Mouse (Mus musculus) forebrain, embryonic 15.5 days (tissue): Measurements from ENCODE around the gene Kif23. TPM values are rescaled to one million over a fixed set of nuclear protein-coding genes. Genes with fewer than 3 reads are reported as not detected.

ENCODE experiments used
- ATAC-seq: fragments of 200-750 bp; cut with Nextera tagmentation; replicated peaks from 2 replicates; pipeline ENCODE4 v1.8.0; 2017; ENCODE audit warnings: mild to moderate bottlenecking, moderate TSS enrichment, moderate library complexity
- H3K27ac ChIP-seq: fragments of 300-500 bp; sonication (generic); replicated peaks from 2 replicates; pipeline ENCODE4 v1.5.1; 2015; ENCODE audit warnings: mild to moderate bottlenecking, inconsistent platforms
- H3K27me3 ChIP-seq: fragments of 300-500 bp; sonication (generic); 2 replicates; pipeline ENCODE4 v1.6.1; 2015; ENCODE audit warnings: inconsistent platforms
- H3K36me3 ChIP-seq: fragments of 300-500 bp; sonication (generic); 2 replicates; pipeline ENCODE4 v1.6.1; 2015; ENCODE audit warnings: mild to moderate bottlenecking, inconsistent platforms
- H3K4me1 ChIP-seq: fragments of 300-500 bp; sonication (generic); 2 replicates; pipeline ENCODE4 v1.6.1; 2015; ENCODE audit warnings: inconsistent platforms
- H3K4me2 ChIP-seq: fragments of 300-500 bp; sonication (generic); replicated peaks from 2 replicates; pipeline ENCODE4 v1.6.1; 2015; ENCODE audit warnings: mild to moderate bottlenecking, inconsistent platforms
- H3K4me3 ChIP-seq: fragments of 300-500 bp; sonication (generic); 2 replicates; pipeline ENCODE4 v1.5.1; 2015; ENCODE audit warnings: mild to moderate bottlenecking, inconsistent platforms
- H3K9ac ChIP-seq: fragments of 300-500 bp; sonication (generic); replicated peaks from 2 replicates; pipeline ENCODE4 v1.6.1; 2015; ENCODE audit warnings: mild to moderate bottlenecking, inconsistent platforms
- H3K9me3 ChIP-seq: fragments of 300-500 bp; sonication (generic); 2 replicates; pipeline ENCODE4 v1.6.1; 2016; ENCODE audit warnings: inconsistent platforms
- WGBS: fragments of 180-500 bp; shearing (Covaris S2); methylation state at CpG from one replicate; pipeline ENCODE4 v1.1.7; 2015; ENCODE audit warnings: mixed read lengths; 5-methylcytosine and 5-hydroxymethylcytosine counted together
- polyA plus RNA-seq: library from polyadenylated mRNA; unstranded; fragments of >200 nt; fragmentation: Nextera tagmentation; extraction: Ambion mirVana; gene quantifications from 2 replicates; pipeline ENCODE4 v1.2.1, GENCODE M21; 2015

Gene Kif23
- polyA plus RNA-seq, result 40.2 and 45.5 TPM in 2 replicates

- WGBS, result under 1% methylated on average over 44 of the region's 44 CpGs
- peak within 1 kb of the TSS; percentile 89 for H3K4me3 ChIP-seq
- no peaks in the 10 kb centered on the region for H3K36me3 ChIP-seq
- peak within 1 kb of the TSS; percentile 32 for H3K27ac ChIP-seq
- peak; percentile 95 for ATAC-seq
- H3K9me3 ChIP-seq, result no peaks in the 10 kb centered on the region
- peak within 1 kb of the TSS; percentile 100 for H3K4me2 ChIP-seq
- peak within 1 kb of the TSS; percentile 76 for H3K9ac ChIP-seq
- H3K27me3 ChIP-seq, result no peaks in the 10 kb centered on the region
- H3K4me1 ChIP-seq, result peaks cover 23% of the 10 kb centered on the region
Observed at GRCm38 (mm10) chr9:61946623-61947401, at the start of gene Kif23. TSS of gene Kif23 (minus strand) at chr9:61946774.

DNA sequence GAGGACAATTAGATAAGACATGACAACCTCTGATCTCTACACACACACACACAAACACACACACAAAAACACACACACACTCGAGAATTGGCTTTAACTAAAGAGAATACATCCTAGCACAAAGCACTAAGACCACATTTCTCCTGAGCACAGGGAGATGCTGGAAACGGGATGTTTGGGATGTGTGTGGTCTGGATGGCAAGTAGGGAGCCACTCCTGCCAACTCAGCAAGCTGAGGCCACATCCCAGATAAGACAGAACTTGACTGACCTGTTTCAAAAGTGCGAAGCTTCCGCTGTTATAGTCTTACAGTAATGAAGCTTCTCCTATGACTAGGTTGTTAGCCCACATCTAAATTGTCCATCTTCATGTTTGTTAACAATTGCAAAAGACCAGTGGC lies 44.6 kb upstream of the Kif23 start:
- H3K27me3 ChIP-seq, result no peaks in the 10 kb centered on the region
- no peak overlapping the region for H3K27ac ChIP-seq
- no peak overlapping the region for H3K9ac ChIP-seq
- no peak overlapping the region for H3K4me2 ChIP-seq
- H3K4me3 ChIP-seq, result no peak overlapping the region
- no peaks in the 10 kb centered on the region for H3K9me3 ChIP-seq
- no peaks in the 10 kb centered on the region for H3K4me1 ChIP-seq
- WGBS, result 68% methylated on average over 4 of the region's 4 CpGs
- no peaks in the 10 kb centered on the region for H3K36me3 ChIP-seq
- ATAC-seq, result no peak

DNA sequence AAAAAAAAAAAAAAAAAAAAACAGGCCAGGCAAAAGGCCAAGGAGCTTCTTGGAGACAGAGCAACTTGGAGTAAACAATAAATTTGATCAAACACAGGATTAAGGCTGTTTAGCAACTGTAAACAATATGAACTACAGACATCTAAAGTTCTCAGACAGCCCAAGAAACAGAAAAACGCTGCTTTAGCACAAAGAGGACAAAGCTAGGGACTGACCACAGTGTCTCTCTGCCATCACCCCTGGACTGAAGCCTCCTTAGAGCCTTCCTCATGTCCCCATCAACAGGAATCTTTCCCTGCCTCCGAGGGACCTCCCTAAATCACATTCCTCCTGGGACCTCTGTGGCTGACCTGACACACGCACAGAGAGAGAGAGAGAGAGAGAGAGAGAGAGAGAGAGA lies 44.2 kb upstream of the Kif23 start:
- ATAC-seq, result no peak
- H3K4me2 ChIP-seq, result no peak overlapping the region
- no peak overlapping the region for H3K9ac ChIP-seq
- H3K27me3 ChIP-seq, result no peaks in the 10 kb centered on the region
- no peak overlapping the region for H3K4me3 ChIP-seq
- no peaks in the 10 kb centered on the region for H3K4me1 ChIP-seq
- no peak overlapping the region for H3K27ac ChIP-seq
- H3K36me3 ChIP-seq, result no peaks in the 10 kb centered on the region
- 17% methylated on average over 3 of the region's 3 CpGs for WGBS
- no peaks in the 10 kb centered on the region for H3K9me3 ChIP-seq

GRCm38 (mm10) chr9:61986055-61986454 lies 39.5 kb upstream of the Kif23 start:
- ATAC-seq, result no peak
- Histone ChIP-seq H3K9ac (no peak overlapping the region), H3K4me2 (no peak overlapping the region), H3K9me3 (no peaks in the 10 kb centered on the region), H3K4me3 (no peak overlapping the region), H3K4me1 (no peaks in the 10 kb centered on the region), H3K27me3 (no peaks in the 10 kb centered on the region), H3K27ac (no peak overlapping the region), H3K36me3 (no peaks in the 10 kb centered on the region)
- whole genome bisulfite sequencing, result 91% methylated on average over 7 of the region's 7 CpGs

- no peaks in the 10 kb centered on the region for H3K9me3 ChIP-seq
- ATAC-seq, result no peak
- no peak overlapping the region for H3K4me2 ChIP-seq
- H3K4me1 ChIP-seq, result no peaks in the 10 kb centered on the region
- H3K9ac ChIP-seq, result no peak overlapping the region
- no peaks in the 10 kb centered on the region for H3K36me3 ChIP-seq
- 0 out of 2 replicates have a peak overlapping the region, but pooled peaks have one; percentile 23 for H3K27ac ChIP-seq
- WGBS, result 54% methylated on average over 11 of the region's 11 CpGs
- H3K4me3 ChIP-seq, result no peak overlapping the region
- no peaks in the 10 kb centered on the region for H3K27me3 ChIP-seq
Observed at GRCm38 (mm10) chr9:61985183-61985863, 38.7 kb upstream of the Kif23 start.

GRCm38 (mm10) chr9:61982940-61983620 lies 36.5 kb upstream of the Kif23 start:
- H3K9ac ChIP-seq, result no peak overlapping the region
- no peak overlapping the region for H3K27ac ChIP-seq
- ATAC-seq, result no peak
- no peaks in the 10 kb centered on the region for H3K4me1 ChIP-seq
- no peaks in the 10 kb centered on the region for H3K36me3 ChIP-seq
- H3K9me3 ChIP-seq, result no peaks in the 10 kb centered on the region
- no peak overlapping the region for H3K4me3 ChIP-seq
- no peak overlapping the region for H3K4me2 ChIP-seq
- 89% methylated on average over 7 of the region's 7 CpGs for WGBS
- no peaks in the 10 kb centered on the region for H3K27me3 ChIP-seq

DNA sequence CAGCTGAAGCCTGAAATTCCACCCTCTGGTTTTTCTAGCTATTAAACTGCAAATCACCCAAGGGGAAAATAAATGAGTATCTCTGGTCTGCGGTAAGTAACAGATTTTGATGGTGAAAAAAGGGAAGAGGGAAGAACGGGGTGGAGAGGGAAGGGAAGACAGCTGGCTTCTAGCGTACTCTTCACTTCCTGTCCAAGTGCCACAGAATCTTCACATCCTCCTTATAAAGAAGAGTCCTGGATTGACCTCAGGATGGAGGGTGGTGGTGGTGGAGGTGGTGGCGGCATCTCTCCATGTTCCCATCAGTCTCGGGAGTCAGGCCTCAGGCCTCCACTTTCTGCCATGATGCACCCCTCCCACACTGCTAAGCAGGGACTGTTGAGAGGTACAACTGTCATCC lies 35.3 kb upstream of the Kif23 start:
- no peaks in the 10 kb centered on the region for H3K4me1 ChIP-seq
- WGBS, result 79% methylated on average over 5 of the region's 5 CpGs
- no peak overlapping the region for H3K9ac ChIP-seq
- H3K27ac ChIP-seq, result no peak overlapping the region
- H3K4me2 ChIP-seq, result no peak overlapping the region
- H3K36me3 ChIP-seq, result no peaks in the 10 kb centered on the region
- no peak overlapping the region for H3K4me3 ChIP-seq
- H3K27me3 ChIP-seq, result no peaks in the 10 kb centered on the region
- ATAC-seq, result no peak
- H3K9me3 ChIP-seq, result no peaks in the 10 kb centered on the region

- H3K9ac ChIP-seq, result no peak overlapping the region
- ATAC-seq, result no peak
- no peak overlapping the region for H3K4me2 ChIP-seq
- 85% methylated on average over 2 of the region's 2 CpGs for WGBS
- H3K27ac ChIP-seq, result no peak overlapping the region
- no peaks in the 10 kb centered on the region for H3K9me3 ChIP-seq
- no peaks in the 10 kb centered on the region for H3K36me3 ChIP-seq
- H3K4me3 ChIP-seq, result no peak overlapping the region
- no peaks in the 10 kb centered on the region for H3K27me3 ChIP-seq
- H3K4me1 ChIP-seq, result no peaks in the 10 kb centered on the region
Observed at GRCm38 (mm10) chr9:61979983-61980382, 33.4 kb upstream of the Kif23 start.

GRCm38 (mm10) chr9:61977258-61977945 lies 30.8 kb upstream of the Kif23 start:
- no peak overlapping the region for H3K9ac ChIP-seq
- 90% methylated on average over 13 of the region's 13 CpGs for WGBS
- no peak for ATAC-seq
- no peaks in the 10 kb centered on the region for H3K36me3 ChIP-seq
- H3K4me2 ChIP-seq, result no peak overlapping the region
- H3K4me1 ChIP-seq, result no peaks in the 10 kb centered on the region
- no peaks in the 10 kb centered on the region for H3K27me3 ChIP-seq
- no peaks in the 10 kb centered on the region for H3K9me3 ChIP-seq
- H3K27ac ChIP-seq, result no peak overlapping the region
- H3K4me3 ChIP-seq, result no peak overlapping the region

GRCm38 (mm10) chr9:61972031-61972430 lies 25.5 kb upstream of the Kif23 start:
- Histone ChIP-seq H3K27ac (no peak overlapping the region), H3K9me3 (no peaks in the 10 kb centered on the region), H3K4me3 (no peak overlapping the region), H3K36me3 (no peaks in the 10 kb centered on the region), H3K9ac (no peak overlapping the region), H3K27me3 (no peaks in the 10 kb centered on the region), H3K4me2 (no peak overlapping the region), H3K4me1 (no peaks in the 10 kb centered on the region)
- no peak for ATAC-seq
- 54% methylated on average over 9 of the region's 9 CpGs for WGBS

GRCm38 (mm10) chr9:61971045-61971444 lies 24.5 kb upstream of the Kif23 start:
- H3K9me3 ChIP-seq, result no peaks in the 10 kb centered on the region
- H3K4me3 ChIP-seq, result no peak overlapping the region
- no peaks in the 10 kb centered on the region for H3K4me1 ChIP-seq
- H3K4me2 ChIP-seq, result no peak overlapping the region
- no peak overlapping the region for H3K9ac ChIP-seq
- ATAC-seq, result no peak
- 82% methylated on average over 3 of the region's 3 CpGs for WGBS
- H3K27me3 ChIP-seq, result no peaks in the 10 kb centered on the region
- no peak overlapping the region for H3K27ac ChIP-seq
- no peaks in the 10 kb centered on the region for H3K36me3 ChIP-seq

- ATAC-seq, result no peak
- Histone ChIP-seq H3K36me3 (no peaks in the 10 kb centered on the region), H3K9me3 (no peaks in the 10 kb centered on the region), H3K4me2 (no peak overlapping the region), H3K27ac (no peak overlapping the region), H3K4me1 (no peaks in the 10 kb centered on the region), H3K4me3 (no peak overlapping the region), H3K27me3 (no peaks in the 10 kb centered on the region), H3K9ac (no peak overlapping the region)
- WGBS, result 72% methylated on average over 10 of the region's 10 CpGs
Observed at GRCm38 (mm10) chr9:61967357-61967756, 20.8 kb upstream of the Kif23 start.
